Mouse (Mus musculus) erythroblast, embryonic 14.5 days (primary cell): ENCODE measurements around the gene Kiss1r.

Experiments used
- GATA1 ChIP-seq: IDR thresholded peaks from 2 replicates; pipeline ENCODE4 v1.6.1; 2012; ENCODE audit warnings: low read length, inconsistent platforms, mixed read lengths
- TAL1 ChIP-seq: IDR thresholded peaks from 3 replicates; pipeline ENCODE4 v1.6.1; 2012; ENCODE audit warnings: low read length, inconsistent platforms, mixed read lengths

DNA sequence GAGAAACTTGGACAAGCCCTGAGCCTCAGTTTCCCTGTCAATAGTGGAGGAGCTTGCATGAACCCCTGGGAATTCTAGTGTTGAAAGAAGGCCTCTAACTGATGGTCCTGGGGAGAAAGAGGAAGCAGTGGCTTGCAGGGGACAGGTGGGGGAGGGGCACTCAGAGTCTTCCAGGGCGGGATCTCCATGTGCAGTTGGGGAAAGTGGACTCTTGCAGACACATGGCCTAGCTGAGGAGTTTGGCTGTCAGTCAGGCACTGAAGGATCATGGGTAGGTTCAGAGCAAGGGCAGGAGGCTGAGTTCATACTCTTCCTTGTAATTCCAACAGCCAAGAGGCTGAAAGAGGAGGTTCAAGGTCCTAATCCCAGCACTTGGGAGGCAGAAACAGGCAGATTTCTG lies 39.6 kb upstream of the Kiss1r start:
- TF ChIP-seq GATA1 (no peak), TAL1 (no peak)
